Mouse (Mus musculus) megakaryocyte progenitor cell, adult 5-6 weeks (primary cell): ENCODE measurements around the gene Lypd4. TPM values are rescaled to one million over a fixed set of nuclear protein-coding genes. Genes with fewer than 3 reads are reported as not detected.
"Not testable (repeated sequence)": the region's sequence is repeated elsewhere in the genome, so short reads cannot be mapped to it uniquely, and the experiment has no call there.

Experiments
- ATAC-seq: replicated peaks from 2 replicates; pipeline ENCODE4 v1.8.0; 2016; ENCODE audit warnings: mild to moderate bottlenecking, moderate TSS enrichment, inconsistent platforms; ENCODE audit not compliant: poor library complexity
- total RNA-seq, 2 experiments: library from RNA; stranded (forward) in 1 of 2; stranded (reverse) in 1 of 2; fragments of 157-497, 149-512 nt in 1 of 2; fragments of 200-1000 nt in 1 of 2; gene quantifications; 2 replicates each; pipeline versions ENCODE4 v1.2.3 to v1.2.4; 2015 to 2017

Gene Lypd4
- total RNA-seq, 2 experiments from 2014 or later: not detected

DNA sequence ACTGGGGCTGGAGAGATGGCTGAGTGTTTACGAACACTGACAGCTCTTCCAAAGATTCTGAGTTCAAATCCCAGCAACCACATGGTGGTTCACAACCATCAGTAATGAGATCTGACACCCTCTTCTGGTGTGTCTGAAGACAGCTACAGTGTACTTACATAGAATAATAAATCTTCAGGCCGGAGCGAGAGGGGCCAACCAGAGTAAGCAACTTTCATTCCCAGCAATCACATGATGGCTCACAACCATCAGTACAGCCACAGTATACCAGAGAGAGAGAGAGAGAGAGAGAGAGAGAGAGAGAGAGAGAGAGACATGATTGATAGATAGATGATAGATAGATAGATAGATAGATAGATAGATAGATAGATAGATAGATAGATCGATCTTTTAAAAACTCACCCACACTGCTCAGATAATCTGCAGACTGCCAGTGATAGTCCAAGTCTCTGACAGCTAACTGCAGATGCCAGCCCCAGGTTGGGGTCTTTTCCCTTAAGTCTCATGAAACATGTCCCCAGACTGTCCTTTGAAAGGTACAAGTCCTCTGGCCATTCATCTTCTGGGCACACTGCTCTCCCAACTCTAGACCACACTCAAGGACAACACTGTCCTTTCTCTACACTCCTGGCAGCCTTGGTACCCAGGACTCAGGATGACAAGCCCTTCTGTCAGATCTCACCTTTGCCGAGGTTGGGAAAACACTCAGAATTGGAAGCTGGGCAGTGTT is 18.0 kb downstream of the Lypd4 start:
- ATAC-seq: no peak

DNA sequence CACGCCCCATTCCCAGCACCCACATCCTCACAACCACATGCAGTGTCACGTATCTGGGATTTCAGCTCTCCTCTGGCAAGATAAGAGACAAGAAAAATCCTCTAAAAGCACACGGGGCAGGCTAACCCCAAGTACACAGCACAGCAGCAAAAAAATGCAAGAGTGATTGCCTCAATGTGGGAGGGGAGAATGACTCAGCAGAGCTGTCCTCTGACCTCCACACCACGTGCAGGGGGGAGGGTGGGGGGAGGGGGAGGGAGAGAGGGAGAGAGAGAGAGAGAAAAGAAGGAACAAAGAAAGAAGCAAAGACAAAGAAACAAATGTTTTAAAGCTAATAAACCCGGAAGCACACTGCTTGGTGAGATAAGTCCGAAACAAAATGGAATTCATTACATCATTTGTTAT is 18.8 kb downstream of the Lypd4 start:
- peak; percentile 84 for ATAC-seq

DNA sequence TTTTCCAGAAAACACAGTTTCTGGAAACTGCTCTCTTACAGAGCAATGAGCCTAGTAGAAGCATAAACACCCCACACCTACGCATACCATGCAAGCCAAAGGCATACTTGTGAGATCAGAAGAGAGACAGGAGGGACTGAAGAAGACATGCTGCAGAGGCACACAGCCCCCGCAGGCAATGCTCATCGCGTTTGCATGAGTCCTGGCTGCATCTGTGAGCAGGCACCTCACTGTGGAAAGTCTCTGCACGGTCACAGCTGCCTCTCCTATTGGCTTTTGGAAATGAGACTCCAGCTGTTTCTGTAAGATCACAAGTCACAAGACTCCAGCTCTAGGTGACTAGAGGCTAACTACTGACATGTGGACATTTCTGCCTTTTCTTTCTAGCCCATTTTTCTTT is 19.6 kb downstream of the Lypd4 start:
- ATAC-seq: no peak

DNA sequence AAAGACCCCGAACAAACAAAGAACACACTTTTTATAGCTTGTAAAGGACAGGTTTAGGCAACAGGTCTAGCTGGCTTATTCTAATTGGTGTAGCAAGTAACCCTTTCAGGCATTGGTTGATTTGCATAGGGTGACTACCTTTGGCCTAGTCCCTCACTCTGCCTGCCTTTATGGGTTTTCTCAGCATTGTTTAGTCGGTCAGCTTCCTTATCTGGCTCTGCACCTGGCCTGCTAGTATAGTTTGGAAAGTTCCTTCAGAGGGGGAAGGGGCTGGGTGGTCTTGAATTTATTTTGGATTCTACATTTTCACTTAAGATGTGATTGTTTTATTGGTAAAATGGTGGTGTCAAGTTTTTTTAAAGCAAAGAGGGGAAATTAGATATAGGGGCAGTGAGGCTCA is 23.2 kb downstream of the Lypd4 start:
- ATAC-seq: not testable (repeated sequence)

DNA sequence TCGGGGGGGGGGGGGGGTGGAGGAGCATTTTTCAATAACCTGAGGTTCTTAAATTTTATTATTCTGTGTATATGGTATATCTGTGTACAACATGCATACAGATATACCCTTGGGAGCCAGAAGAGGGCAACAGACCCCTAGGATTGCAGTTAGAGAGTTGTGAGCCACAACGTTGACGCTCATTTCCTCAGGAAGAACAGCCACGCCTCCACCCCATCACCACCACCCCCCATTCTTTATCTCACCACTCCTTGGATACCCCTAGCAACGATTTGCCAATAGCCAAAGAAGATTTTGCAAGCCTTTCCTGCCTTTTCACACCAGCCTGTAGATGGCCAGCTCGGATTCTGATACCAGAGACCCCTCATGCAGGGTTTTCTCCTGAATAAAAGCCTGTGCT is 24.0 kb downstream of the Lypd4 start:
- peak; percentile 100 for ATAC-seq

DNA sequence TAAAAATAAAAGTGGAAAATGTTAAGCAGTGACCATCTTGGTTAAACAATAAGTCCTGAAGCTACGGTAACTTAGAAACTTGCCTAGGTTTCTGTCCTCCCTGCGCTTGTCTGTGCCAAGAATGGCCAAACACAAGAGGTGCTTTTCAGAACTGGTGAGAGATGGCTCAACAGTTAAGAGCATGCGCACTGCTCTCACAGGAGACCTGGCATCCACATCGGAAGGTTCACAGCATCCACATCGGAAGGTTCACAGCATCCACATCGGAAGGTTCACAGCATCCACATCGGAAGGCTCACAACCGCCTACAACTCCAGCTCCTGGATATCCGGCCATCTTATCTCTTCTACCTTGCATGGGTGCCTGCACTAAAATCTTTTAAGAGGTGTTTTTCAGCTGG is 24.6 kb downstream of the Lypd4 start:
- ATAC-seq: no peak

DNA sequence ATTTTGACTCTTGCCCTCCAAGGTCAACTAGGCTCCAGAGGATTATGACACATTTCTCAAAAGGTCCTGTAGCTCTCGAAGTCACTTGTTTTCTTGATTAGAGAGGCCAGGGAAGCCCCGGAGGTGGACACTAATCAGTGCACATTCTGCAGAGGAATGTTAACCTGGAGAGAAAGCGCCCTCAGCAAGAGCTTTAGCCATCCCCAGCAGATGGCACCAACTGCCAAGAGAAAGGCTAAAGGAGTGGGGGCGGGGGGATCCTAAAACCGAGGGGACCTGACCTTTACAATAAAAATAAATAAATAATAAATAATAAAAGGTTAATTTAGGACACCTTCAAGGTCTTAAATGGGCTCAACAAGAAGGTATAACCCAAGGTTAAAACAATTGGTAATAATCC is 25.6 kb downstream of the Lypd4 start:
- no peak for ATAC-seq

DNA sequence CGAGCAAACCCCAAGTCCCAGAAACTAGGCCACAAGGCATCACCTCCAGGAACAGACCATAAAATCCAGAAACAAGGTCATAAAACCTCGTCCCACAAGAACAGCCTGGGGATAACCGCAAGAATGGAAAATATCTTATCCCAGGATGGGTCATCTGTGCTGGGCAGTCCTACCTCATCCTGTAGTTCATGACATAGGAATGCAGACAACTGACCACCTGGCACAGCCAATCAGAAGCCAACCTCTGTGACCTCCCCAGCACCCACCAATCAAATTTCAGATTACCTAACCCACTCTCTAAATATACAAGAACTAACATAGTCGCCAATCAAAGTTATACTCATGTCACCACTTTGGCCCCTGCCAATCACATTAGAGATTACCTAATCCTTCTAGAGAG is 28.7 kb downstream of the Lypd4 start:
- ATAC-seq: no peak

DNA sequence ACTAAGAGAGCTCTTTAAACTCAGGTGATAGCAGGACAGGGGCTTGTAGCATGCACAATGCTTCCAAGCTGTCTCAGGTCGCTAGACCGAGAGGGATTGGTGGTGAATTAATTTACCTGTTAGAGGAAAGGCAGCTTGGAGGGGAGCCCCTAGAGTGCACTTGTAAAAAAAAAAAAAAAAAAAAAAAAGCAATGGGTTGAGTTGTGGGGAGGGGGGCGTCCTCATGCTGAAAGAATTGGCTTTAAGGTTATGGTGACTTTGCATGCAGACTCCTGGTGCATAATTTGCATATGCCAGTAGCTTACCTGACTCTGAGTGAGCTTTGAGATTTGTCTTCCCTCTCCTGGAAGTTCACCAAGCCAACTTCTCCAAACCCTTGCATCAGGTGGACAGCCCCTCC is 29.4 kb downstream of the Lypd4 start:
- no peak for ATAC-seq

DNA sequence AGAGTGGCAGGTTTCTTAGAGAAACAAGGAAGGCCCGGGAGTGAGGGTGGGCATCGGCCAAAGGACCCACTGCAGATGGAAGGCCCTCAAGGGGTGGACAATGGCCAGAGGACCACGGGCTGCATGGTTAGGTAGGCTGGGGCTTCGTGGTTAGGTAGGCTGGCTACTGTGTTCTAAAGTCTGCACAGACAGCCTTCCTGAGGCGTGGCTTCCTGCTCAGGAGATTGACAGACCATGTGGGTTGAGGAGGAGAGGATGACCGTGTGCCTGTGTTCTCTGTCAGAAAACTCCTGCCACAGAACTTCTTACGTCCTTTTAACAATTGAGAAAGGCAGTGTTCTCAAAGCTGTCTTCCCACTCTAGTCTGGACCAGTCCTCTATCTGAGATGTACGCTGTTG is 30.3 kb downstream of the Lypd4 start:
- ATAC-seq: peak; percentile 61

DNA sequence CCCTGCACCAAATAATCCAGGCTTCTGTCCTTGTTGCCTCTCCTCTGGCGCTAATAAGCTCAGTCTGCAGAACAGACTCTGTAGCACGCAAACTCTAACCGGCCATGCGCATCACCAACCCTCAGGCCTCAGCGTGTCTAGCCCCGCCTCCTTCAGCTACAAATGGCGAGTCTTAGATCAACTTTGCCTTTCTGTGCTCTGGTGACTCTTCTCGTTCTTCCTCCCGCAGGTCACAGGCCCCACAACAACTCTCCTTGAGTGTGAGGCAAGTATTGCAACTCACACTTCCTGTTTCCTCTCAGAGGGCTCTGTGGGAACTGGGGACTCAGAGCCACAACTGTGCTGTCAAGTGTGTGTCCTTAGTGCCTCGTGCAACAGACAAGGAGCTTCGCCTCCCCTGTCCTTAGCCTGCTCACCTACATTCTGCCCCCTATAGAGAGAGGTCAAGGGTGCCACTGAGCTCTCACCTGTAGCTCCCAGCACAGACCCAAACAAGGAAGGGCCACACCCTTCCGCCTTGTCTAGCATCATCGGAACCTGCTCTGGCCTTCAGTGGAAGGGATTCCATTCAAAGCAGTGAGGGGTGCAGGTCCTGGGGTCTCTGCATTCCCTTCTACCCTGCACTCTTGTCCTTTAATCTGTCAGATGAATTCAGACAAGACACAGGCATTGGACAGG is 30.9 kb downstream of the Lypd4 start:
- peak; percentile 96 for ATAC-seq

DNA sequence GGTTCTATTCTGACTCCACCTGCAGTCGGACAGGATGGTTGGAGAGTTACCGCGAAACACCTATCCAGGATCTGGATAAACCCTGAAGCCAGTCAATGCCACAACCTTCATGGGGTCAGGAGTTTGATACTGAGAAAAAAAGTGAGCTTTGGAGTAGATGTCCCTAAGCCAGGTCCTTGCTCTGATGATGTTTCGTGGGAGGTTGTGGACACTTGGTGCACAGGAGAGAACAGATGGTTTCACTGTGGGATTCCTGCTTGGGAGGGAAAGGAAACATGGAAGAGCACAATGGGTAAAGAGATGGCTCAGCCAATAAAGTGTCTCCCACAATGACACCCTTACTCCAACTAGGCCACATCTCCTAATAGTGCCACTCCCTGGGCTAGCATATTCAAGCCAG is 42.6 kb downstream of the Lypd4 start:
- ATAC-seq: no peak

DNA sequence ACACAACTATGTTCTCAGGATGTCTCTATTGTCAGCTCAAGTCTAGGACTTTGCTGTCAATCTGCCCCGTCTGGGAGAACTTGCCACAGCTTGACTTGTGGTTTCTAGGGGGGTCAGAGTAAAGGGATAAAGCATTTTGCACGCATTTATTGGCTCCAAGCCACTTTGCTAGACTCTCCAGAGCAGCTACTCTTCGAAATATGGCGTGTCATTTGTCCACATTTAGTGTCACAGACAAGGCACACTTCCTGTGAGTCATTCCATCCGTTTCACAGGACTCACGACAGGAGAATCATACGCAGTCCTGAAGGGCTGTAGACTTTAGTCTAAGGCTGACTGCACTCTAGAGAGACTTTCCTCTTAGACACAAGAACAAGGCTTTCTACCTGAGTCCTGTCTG is 45.3 kb downstream of the Lypd4 start:
- peak; percentile 32 for ATAC-seq

DNA sequence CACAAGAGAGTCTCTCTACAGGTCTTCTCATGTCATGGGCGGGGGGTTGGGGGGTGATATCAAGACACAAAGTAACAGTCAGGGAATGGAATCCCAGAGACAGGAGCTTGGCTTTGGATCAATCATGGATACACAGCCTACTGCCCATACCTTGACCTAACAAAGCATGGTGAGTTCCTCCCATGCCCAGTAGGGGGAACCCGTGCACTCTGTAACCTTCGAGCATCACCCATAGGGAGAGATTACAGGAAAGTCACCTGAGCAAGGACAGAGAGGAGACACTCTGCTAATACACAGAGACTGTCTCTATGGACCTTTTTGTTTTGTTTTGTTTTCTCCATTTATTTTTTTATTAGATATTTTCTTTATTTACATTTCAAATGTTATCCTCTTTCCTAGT is 52.2 kb downstream of the Lypd4 start:
- peak; percentile 97 for ATAC-seq

Other genes with a start within 250 kb of the Lypd4 start
- not detected in 2 replicates for gene Lypd3, start 233.4 kb downstream of the Lypd4 start, total RNA-seq (2015)
- not detected in 2 replicates for gene Lypd3, start 233.4 kb downstream of the Lypd4 start, total RNA-seq (2017)
- not detected in 2 replicates for gene Tex101, start 193.3 kb downstream of the Lypd4 start, total RNA-seq (2015)
- not detected in 2 replicates for gene Tex101, start 193.3 kb downstream of the Lypd4 start, total RNA-seq (2017)
- gene BC049730, start 160.7 kb downstream of the Lypd4 start, total RNA-seq (2015): not detected in 2 replicates
- gene BC049730, start 160.7 kb downstream of the Lypd4 start, total RNA-seq (2017): not detected in 2 replicates
- not detected in 2 replicates for gene Gm4763, start 143.0 kb downstream of the Lypd4 start, total RNA-seq (2015)
- not detected in 2 replicates for gene Gm4763, start 143.0 kb downstream of the Lypd4 start, total RNA-seq (2017)
- 16.4 and 16.9 TPM in 2 replicates for gene Cd177, start 109.6 kb downstream of the Lypd4 start, total RNA-seq (2015)
- gene Cd177, start 109.6 kb downstream of the Lypd4 start, total RNA-seq (2017): 23.0 and 36.9 TPM in 2 replicates
- gene Ceacam10, start 92.7 kb downstream of the Lypd4 start, total RNA-seq (2015): 0.44 and 2.6 TPM in 2 replicates
- gene Ceacam10, start 92.7 kb downstream of the Lypd4 start, total RNA-seq (2017): 1.3 and 2.8 TPM in 2 replicates
- 1.2 and 1.5 TPM in 2 replicates for gene Gm9844, start 7.7 kb downstream of the Lypd4 start, total RNA-seq (2015)
- 6.0 and 6.6 TPM in 2 replicates for gene Gm9844, start 7.7 kb downstream of the Lypd4 start, total RNA-seq (2017)
- gene Dmrtc2, start 116 bp upstream of the Lypd4 start, total RNA-seq (2015): not detected in 2 replicates
- not detected in 2 replicates for gene Dmrtc2, start 116 bp upstream of the Lypd4 start, total RNA-seq (2017)
- gene Rps19, start 14.4 kb upstream of the Lypd4 start, total RNA-seq (2015): 2,965 and 3,011 TPM in 2 replicates
- 1,012 and 1,228 TPM in 2 replicates for gene Rps19, start 14.4 kb upstream of the Lypd4 start, total RNA-seq (2017)
- gene Cd79a, start 27.4 kb upstream of the Lypd4 start, total RNA-seq (2015): 0.34 and 0.35 TPM in 2 replicates
- 0.08 and 0.78 TPM in 2 replicates for gene Cd79a, start 27.4 kb upstream of the Lypd4 start, total RNA-seq (2017)
- gene Arhgef1, start 33.0 kb upstream of the Lypd4 start, total RNA-seq (2015): 58.2 and 67.9 TPM in 2 replicates
- gene Arhgef1, start 33.0 kb upstream of the Lypd4 start, total RNA-seq (2017): 36.6 and 46.2 TPM in 2 replicates
- not detected in 2 replicates for gene Gm4881, start 74.6 kb upstream of the Lypd4 start, total RNA-seq (2015)
- not detected in 2 replicates for gene Gm4881, start 74.6 kb upstream of the Lypd4 start, total RNA-seq (2017)
- 95.6 and 117 TPM in 2 replicates for gene Rabac1, start 102.8 kb upstream of the Lypd4 start, total RNA-seq (2015)
- gene Rabac1, start 102.8 kb upstream of the Lypd4 start, total RNA-seq (2017): 89.2 and 101 TPM in 2 replicates
- 24.4 and 35.2 TPM in 2 replicates for gene Atp1a3, start 136.0 kb upstream of the Lypd4 start, total RNA-seq (2015)
- 18.4 and 28.5 TPM in 2 replicates for gene Atp1a3, start 136.0 kb upstream of the Lypd4 start, total RNA-seq (2017)
- 3.1 and 5.6 TPM in 2 replicates for gene Grik5, start 202.4 kb upstream of the Lypd4 start, total RNA-seq (2015)
- gene Grik5, start 202.4 kb upstream of the Lypd4 start, total RNA-seq (2017): 3.4 and 3.9 TPM in 2 replicates
- gene Zfp574, start 202.6 kb upstream of the Lypd4 start, total RNA-seq (2015): 6.2 and 7.6 TPM in 2 replicates
- gene Zfp574, start 202.6 kb upstream of the Lypd4 start, total RNA-seq (2017): 4.5 and 4.8 TPM in 2 replicates